Mouse (Mus musculus): ENCODE measurements at regions not wholly inside any gene's neighbourhood (a gene's known extent, or its start where the extent isn't known, plus 50 kb on each side); places are given as distances from the start of the nearest gene placed in this dataset.
A peak's percentile ranks its signal among the peaks of the same experiment; 100 is the strongest.

DNA sequence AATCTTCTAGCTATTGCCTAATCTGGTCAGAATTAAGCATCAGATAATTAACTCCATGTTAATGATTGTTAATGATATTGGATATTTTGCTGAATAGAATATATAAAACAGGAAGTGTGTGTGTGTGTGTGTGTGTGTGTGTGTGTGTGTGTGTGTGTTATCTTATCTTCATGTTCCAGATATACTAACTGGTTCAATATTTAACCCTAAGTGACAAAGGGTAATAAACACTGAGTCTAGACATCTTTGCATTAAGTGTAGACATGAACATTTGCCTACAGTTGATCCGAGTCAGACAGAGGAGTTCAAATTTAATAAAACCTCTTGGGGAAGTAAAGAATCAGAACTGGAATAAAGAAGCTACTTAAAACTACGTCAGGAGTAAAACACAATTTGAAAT, 161.6 kb downstream of the Fsip2 start:
- DNase-seq (ENCODE audit: low read depth, low spot score): no peak

DNA sequence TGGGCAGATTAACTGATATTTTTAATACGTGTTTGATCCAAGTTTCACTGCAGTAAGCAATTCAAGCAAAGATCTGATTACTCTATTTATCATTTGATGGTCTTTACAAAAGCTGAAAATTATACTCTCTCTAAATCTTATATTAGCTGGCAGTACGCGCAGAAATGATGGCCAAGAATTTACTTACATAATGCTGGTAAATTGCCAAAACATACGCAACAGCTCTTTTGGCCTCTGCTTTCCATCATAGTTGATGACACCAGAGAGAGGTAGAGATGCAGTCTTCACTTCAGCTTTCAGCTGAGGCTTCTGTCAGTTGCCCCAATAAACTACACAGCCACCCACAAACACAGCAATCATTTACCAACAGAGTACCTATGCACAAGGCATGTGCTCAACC, 182.9 kb downstream of the Fsip2 start:
- DNase-seq (ENCODE audit: low read depth, low spot score): no peak

DNA sequence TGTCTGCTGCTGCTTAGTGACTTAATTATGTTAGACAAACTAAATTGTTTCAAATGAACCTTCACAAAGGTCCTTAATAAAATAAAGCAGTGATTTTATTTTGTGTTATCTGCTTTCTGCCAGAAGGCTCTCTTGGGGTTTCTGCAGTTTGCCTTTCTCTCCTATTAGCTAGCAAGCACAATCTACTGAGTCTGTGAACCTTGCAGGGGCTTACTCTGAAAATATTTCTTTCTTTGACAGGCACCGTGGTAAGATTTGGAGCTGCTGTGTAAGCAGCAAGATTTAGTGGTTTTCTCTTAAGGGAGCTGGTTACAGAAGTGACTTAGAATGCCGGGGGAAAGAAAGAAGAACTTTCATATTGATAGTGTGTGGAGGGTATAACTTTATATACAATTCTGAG, 187.3 kb downstream of the Fsip2 start:
- peak; percentile 8 for DNase-seq (ENCODE audit: low read depth, low spot score)

DNA sequence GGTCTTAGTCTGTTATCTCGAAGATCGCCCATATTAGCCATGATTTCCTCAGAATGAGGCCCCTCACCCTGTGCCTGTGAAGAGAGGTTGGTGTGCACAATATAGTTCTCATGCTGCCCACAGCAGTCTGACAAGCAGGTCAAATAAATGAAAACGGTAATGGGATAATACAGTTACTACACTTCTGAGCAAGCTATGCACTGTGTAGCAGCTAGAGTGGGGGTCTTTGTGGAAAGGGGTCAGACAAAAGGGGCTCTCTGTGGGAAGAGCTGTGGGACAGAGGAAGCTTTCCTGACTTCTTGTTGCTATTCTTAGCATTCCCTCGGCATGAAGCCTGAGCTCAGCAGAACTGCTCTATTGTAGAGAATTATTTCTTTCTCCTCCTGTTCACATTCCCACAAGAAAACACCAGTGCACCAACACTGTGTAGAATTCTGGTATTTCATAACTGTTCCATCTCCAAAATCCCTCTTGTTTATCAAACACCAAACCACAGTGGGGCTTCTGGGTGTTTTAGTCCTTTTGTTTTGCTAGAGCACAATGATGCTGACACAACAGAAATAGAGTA, 187.9 kb downstream of the Fsip2 start:
- peak; percentile 15 for DNase-seq (ENCODE audit: low read depth, low spot score)

DNA sequence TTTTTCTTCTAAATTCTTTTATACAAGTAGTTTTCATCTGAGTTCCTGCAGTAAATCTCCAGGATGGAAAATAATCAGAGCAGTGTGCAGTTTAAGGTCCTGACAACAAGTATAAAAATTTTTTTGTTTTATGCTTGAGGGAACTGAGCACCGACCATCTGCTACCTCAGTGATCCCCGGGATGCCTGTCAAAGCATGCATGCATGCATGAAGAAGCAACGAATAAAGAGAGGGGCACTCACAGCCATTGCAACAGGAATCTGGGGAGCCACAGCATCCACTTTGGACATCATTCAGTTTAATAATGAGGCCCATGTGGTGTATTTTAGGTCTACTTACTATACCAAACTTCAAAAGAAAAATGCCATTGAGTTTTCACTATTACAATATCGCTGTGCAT, 222.4 kb downstream of the Fsip2 start:
- DNase-seq (ENCODE audit: low read depth, low spot score): peak; percentile 4
